Mouse (Mus musculus) ES-E14 (cell line): ENCODE data around the gene Stmn1. TPM values are rescaled to one million over a fixed set of nuclear protein-coding genes. Genes with fewer than 3 reads are reported as not detected.
"Not testable (repeated sequence)": the region's sequence is repeated elsewhere in the genome, so short reads cannot be mapped to it uniquely, and the experiment has no call there.

Experiments
- DNase-seq: peaks from one replicate; pipeline ENCODE4 v3.0.0-alpha.2; 2013; ENCODE audit warnings: low read depth, low spot score
- H3K27ac ChIP-seq: 2 replicates; pipeline ENCODE4 v1.5.1; 2012; ENCODE audit warnings: low read depth, mild to moderate bottlenecking, low read length, moderate library complexity, mixed read lengths; ENCODE audit not compliant: poor library complexity, insufficient read depth, severe bottlenecking
- H3K36me3 ChIP-seq: 2 replicates; pipeline ENCODE4 v1.6.1; 2012; ENCODE audit warnings: mild to moderate bottlenecking, low read length, moderate library complexity, mixed read lengths; ENCODE audit not compliant: control insufficient read depth, poor library complexity, insufficient read depth, severe bottlenecking
- H3K4me1 ChIP-seq, 2 experiments: fragments of 150-350 bp in 1 of 2; sonication (generic) in 1 of 2; 2 replicates each; pipeline ENCODE4 v1.6.1; 2012; ENCODE audit warnings: low read length in 2 of 2, mild to moderate bottlenecking in 1 of 2, mixed read lengths in 1 of 2; ENCODE audit not compliant: control insufficient read depth in 2 of 2, insufficient read depth in 2 of 2, poor library complexity in 1 of 2
- H3K4me3 ChIP-seq, 2 experiments: fragments of 150-350 bp in 1 of 2; sonication (generic) in 1 of 2; 2 replicates each; pipeline ENCODE4 v1.5.1; 2012; ENCODE audit warnings: low read length in 2 of 2, low read depth in 1 of 2, mild to moderate bottlenecking in 1 of 2, mixed read lengths in 1 of 2; ENCODE audit not compliant: insufficient read depth in 1 of 2, poor library complexity in 1 of 2, severe bottlenecking in 1 of 2
- H3K9ac ChIP-seq: 2 replicates; pipeline ENCODE4 v1.6.1; 2012; ENCODE audit warnings: low read depth, mild to moderate bottlenecking, low read length, mixed read lengths; ENCODE audit not compliant: poor library complexity, insufficient read depth, severe bottlenecking
- H3K9me3 ChIP-seq: fragments of 150-350 bp; sonication (generic); 2 replicates; pipeline ENCODE4 v1.6.1; 2012; ENCODE audit warnings: low read depth, mild to moderate bottlenecking, low read length; ENCODE audit not compliant: control insufficient read depth, insufficient read depth
- CHD2 ChIP-seq: IDR thresholded peaks from 2 replicates; pipeline ENCODE4 v1.6.1; 2014; ENCODE audit warnings: mild to moderate bottlenecking, low read depth, low read length, inconsistent platforms
- HCFC1 ChIP-seq: IDR thresholded peaks from 2 replicates; pipeline ENCODE4 v1.6.1; 2012; ENCODE audit warnings: low read length, inconsistent platforms, borderline replicate concordance; ENCODE audit not compliant: insufficient read depth
- MAFK ChIP-seq: IDR thresholded peaks from 2 replicates; pipeline ENCODE4 v1.6.1; 2014; ENCODE audit warnings: mild to moderate bottlenecking, low read depth, low read length, inconsistent platforms; ENCODE audit not compliant: insufficient read depth
- ZC3H11A ChIP-seq: IDR thresholded peaks from 2 replicates; pipeline ENCODE4 v1.6.1; 2012; ENCODE audit warnings: low read depth, mild to moderate bottlenecking, inconsistent platforms, low read length, borderline replicate concordance
- ZNF384 ChIP-seq: IDR thresholded peaks from 2 replicates; pipeline ENCODE4 v1.6.1; 2012; ENCODE audit warnings: low read depth, low read length, inconsistent platforms
- in situ Hi-C, 2 experiments: fragments of 600-800 bp; cut with MboI; formaldehyde crosslinking; loops; one replicate each; pipeline ENCODE4 v1.15.1; 2025; ENCODE audit warnings: low sequenced_read_pairs in 2 of 2, inconsistent platforms in 1 of 2; ENCODE audit not compliant: unreplicated experiment in 2 of 2
- total RNA-seq: library from RNA; depleted of rRNA; stranded (reverse); fragments of 300-350 nt; gene quantifications from 2 replicates; pipeline ENCODE4 v1.2.3, GENCODE M21; 2012

Gene Stmn1
- total RNA-seq, 1 experiment = 361 TPM

- H3K36me3 ChIP-seq, H3K4me3 ChIP-seq, in situ Hi-C loops, DNase-seq, H3K9ac ChIP-seq, H3K9me3 ChIP-seq, H3K27ac ChIP-seq: not testable (repeated sequence)
- TF ChIP-seq ZNF384 = peak; percentile 86
- H3K4me1 ChIP-seq = peaks cover 8 to 19% of the 10 kb centered on the region in 2 experiments; a peak in 3 of 4 replicates
These were observed 26.0 kb downstream of the Stmn1 start for GRCm38 (mm10) chr4:134494161-134494560.

- peaks cover 8 to 19% of the 10 kb centered on the region in 2 experiments; a peak in 3 of 4 replicates for H3K4me1 ChIP-seq
- in situ Hi-C loops = no loop called here
- H3K27ac ChIP-seq = no peak overlapping the region
- no peak overlapping the region for H3K9ac ChIP-seq
- H3K9me3 ChIP-seq = no peaks in the 10 kb centered on the region
- H3K36me3 ChIP-seq = no peaks in the 10 kb centered on the region
- H3K4me3 ChIP-seq = no peak overlapping the region
- TF ChIP-seq CHD2 (no peak), HCFC1 (no peak), ZC3H11A (no peak), MAFK (no peak), ZNF384 (no peak)
- DNase-seq = no peak
These were observed 26.8 kb downstream of the Stmn1 start for GRCm38 (mm10) chr4:134494780-134495545.

DNA sequence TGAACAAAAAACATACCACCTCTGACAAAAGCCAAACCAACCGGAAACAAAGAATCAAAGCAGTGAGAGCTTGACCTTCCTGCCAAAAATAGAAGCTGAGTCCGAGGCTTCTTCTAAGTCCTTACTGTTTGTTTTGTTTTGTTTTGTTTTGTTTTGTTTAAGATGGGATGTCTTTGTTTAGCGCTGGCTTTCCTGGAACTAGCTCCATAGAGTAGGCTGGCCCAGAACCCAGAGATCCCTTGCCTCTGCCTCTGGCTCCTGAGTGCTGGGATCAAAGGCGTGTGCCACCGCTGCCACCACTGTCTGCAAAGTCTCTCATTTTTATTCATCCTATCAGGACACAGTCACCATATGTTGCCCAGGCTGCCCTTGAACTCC lies 27.4 kb downstream of the Stmn1 start:
- H3K4me1 ChIP-seq = peaks cover 8 to 19% of the 10 kb centered on the region in 2 experiments; a peak in 3 of 4 replicates
- no peak overlapping the region for H3K4me3 ChIP-seq
- DNase-seq = no peak
- H3K9me3 ChIP-seq = no peaks in the 10 kb centered on the region
- no peak overlapping the region for H3K9ac ChIP-seq
- TF ChIP-seq MAFK = no peak
- no peak for TF ChIP-seq HCFC1
- no peak for TF ChIP-seq CHD2
- no peak for TF ChIP-seq ZNF384
- no peak for TF ChIP-seq ZC3H11A
- in situ Hi-C loops = no loop called here
- H3K27ac ChIP-seq = no peak overlapping the region
- H3K36me3 ChIP-seq = no peaks in the 10 kb centered on the region

- Histone ChIP-seq H3K9me3 (no peaks in the 10 kb centered on the region), H3K4me1 (peaks cover 8 to 19% of the 10 kb centered on the region in 2 experiments; a peak in 3 of 4 replicates), H3K27ac (no peak within 1 kb of the TSS), H3K4me3 (peak within 1 kb of the TSS; percentile 20 to 53; a peak in 2 of 4 replicates), H3K36me3 (no peaks in the 10 kb centered on the region), H3K9ac (no peak within 1 kb of the TSS)
- DNase-seq = no peak
- in situ Hi-C loops = no loop called here
- no peak for TF ChIP-seq ZNF384
- no peak for TF ChIP-seq CHD2
- TF ChIP-seq HCFC1 = no peak
- TF ChIP-seq MAFK = no peak
- TF ChIP-seq ZC3H11A = no peak
These were observed 28.6 kb downstream of the Stmn1 start, which contains the start of gene Paqr7 for GRCm38 (mm10) chr4:134496595-134497210. Gene Paqr7 (plus strand): TSS chr4:134496697.
